In genomic region chr11:84959701-84960181, GRCm38 (mm10) we compare ENCODE assay signal across 8 mouse cellular contexts. TPM values are rescaled to one million over a fixed set of nuclear protein-coding genes. Genes with fewer than 3 reads are reported as not detected.
DNase-seq lines count a peak whose midpoint lies in the region; ATAC-seq and TF ChIP-seq lines count a peak whose summit lies in the region.
"Had no signal": no experiment of that assay in that cellular context is flagged by ENCODE, and none has a peak within 500 bp of the region (broad histone marks: within the 10 kb centered on the region; RNA-seq: fewer than 3 reads in every experiment).

No protein-coding gene starts in this region.

- peak; percentile 50 for DNase-seq in adrenal gland, postnatal 14 days
- peak; percentile 82 to 89 for DNase-seq in cerebellum, adult 2 months
- DNase-seq in kidney, postnatal 36 days: peak; percentile 87 to 90
- no peak for DNase-seq in ovary, adult 18-20 months (ENCODE audit: low spot score)

- peak overlapping the region; percentile 100 for H3K27ac ChIP-seq in cerebellum, adult 2 months (ENCODE audit: insufficient read depth, low read length)
- H3K27ac ChIP-seq in heart, embryonic 12.5 days (ENCODE audit: poor library complexity, severe bottlenecking): no peak overlapping the region
- H3K27ac ChIP-seq in forebrain, embryonic 16.5 days (ENCODE audit: low read length): no peak overlapping the region
- H3K27ac ChIP-seq: limb, embryonic 13.5 days had no signal

- H3K4me2 ChIP-seq in heart, embryonic 12.5 days: peak overlapping the region; percentile 38
- no peak overlapping the region for H3K4me2 ChIP-seq in forebrain, embryonic 16.5 days (ENCODE audit: low read length)
- H3K4me2 ChIP-seq: limb, embryonic 13.5 days had no signal

- no peak for ATAC-seq in heart, embryonic 12.5 days (ENCODE audit: insufficient number of reproducible peaks, low FRiP score)
- ATAC-seq in granulocyte monocyte progenitor cell, adult 5-6 weeks (replicated peaks; ENCODE audit: poor library complexity, severe bottlenecking): no peak
- no peak for ATAC-seq in forebrain, embryonic 16.5 days

- TF ChIP-seq POLR2A in cerebellum, adult 2 months (IDR thresholded peaks at IDR 0.05; ENCODE audit: borderline replicate concordance, insufficient read depth, low read length): peak; percentile 61; the same call in 1 of the 2 replicates

- no peak overlapping the region for H3K9ac ChIP-seq in heart, embryonic 12.5 days
- no peak overlapping the region for H3K9ac ChIP-seq in forebrain, embryonic 16.5 days (replicated peaks; ENCODE audit: low read depth, low read length)
- H3K9ac ChIP-seq: limb, embryonic 13.5 days had no signal

- H3K4me1 ChIP-seq in cerebellum, adult 2 months (ENCODE audit: control insufficient read depth, insufficient read depth, low read length): peaks cover 35% of the 10 kb centered on the region
- H3K4me1 ChIP-seq in heart, embryonic 12.5 days (replicated peaks): peaks cover 29% of the 10 kb centered on the region
- peaks cover 14% of the 10 kb centered on the region for H3K4me1 ChIP-seq in forebrain, embryonic 16.5 days (replicated peaks; ENCODE audit: control insufficient read depth, insufficient read depth, low read length)

- under 1% methylated on average over 9 of the region's 9 CpGs for WGBS in cerebellum, adult 2 months
- WGBS in heart, embryonic 12.5 days: 2% methylated on average over 9 of the region's 9 CpGs
- 5% methylated on average over 9 of the region's 9 CpGs for WGBS in forebrain, embryonic 16.5 days

- no peak for TF ChIP-seq CTCF in cerebellum, adult 2 months (IDR thresholded peaks at IDR 0.05; ENCODE audit: borderline replicate concordance, insufficient read depth, low read depth, low read length)

- H3K9me3 ChIP-seq in heart, embryonic 12.5 days (replicated peaks): no peaks in the 10 kb centered on the region
- no peaks in the 10 kb centered on the region for H3K9me3 ChIP-seq in forebrain, embryonic 16.5 days (ENCODE audit: control insufficient read depth, low read length)
- H3K9me3 ChIP-seq: limb, embryonic 13.5 days had no signal

- no peaks in the 10 kb centered on the region for H3K36me3 ChIP-seq in heart, embryonic 12.5 days
- no peaks in the 10 kb centered on the region for H3K36me3 ChIP-seq in forebrain, embryonic 16.5 days (ENCODE audit: control insufficient read depth, insufficient read depth)
- H3K36me3 ChIP-seq: limb, embryonic 13.5 days had no signal

- peak overlapping the region; percentile 85 for H3K4me3 ChIP-seq in cerebellum, adult 2 months (replicated peaks; ENCODE audit: insufficient read depth, low read depth, low read length)
- 0 out of 2 replicates have a peak overlapping the region, but pooled peaks have one; percentile 2 for H3K4me3 ChIP-seq in heart, embryonic 12.5 days
- H3K4me3 ChIP-seq in forebrain, embryonic 16.5 days (replicated peaks; ENCODE audit: low read length): no peak overlapping the region
- H3K4me3 ChIP-seq: limb, embryonic 13.5 days had no signal

- no peaks in the 10 kb centered on the region for H3K27me3 ChIP-seq in cerebellum, adult 2 months (ENCODE audit: control insufficient read depth, insufficient read depth, low read length)
- peaks cover 39% of the 10 kb centered on the region for H3K27me3 ChIP-seq in heart, embryonic 12.5 days (replicated peaks)
- H3K27me3 ChIP-seq in forebrain, embryonic 16.5 days (replicated peaks; ENCODE audit: control insufficient read depth, insufficient read depth, low read length): peaks cover 44% of the 10 kb centered on the region

RNA-seq across cellular contexts. Expression of gene Car4, which starts 2.2 kb away (rescaled TPM):
- total RNA-seq in adrenal gland, postnatal 14 days (2021): 44.1 and 70.3 TPM in 2 replicates
- polyA plus RNA-seq in cerebellum, adult 2 months (2012; rRNA removed): 187 and 208 TPM in 2 replicates
- 4.3 and 4.8 TPM in 2 replicates for polyA plus RNA-seq in heart, embryonic 12.5 days (2016; fragmentation: Nextera tagmentation; extraction: Ambion mirVana)
- total RNA-seq in granulocyte monocyte progenitor cell, adult 5-6 weeks (2014; fragmentation: Nextera tagmentation): not detected in 2 replicates
- total RNA-seq in granulocyte monocyte progenitor cell, adult 5-6 weeks (2017): not detected in 2 replicates
- polyA plus RNA-seq in forebrain, embryonic 16.5 days (2015; fragmentation: Nextera tagmentation; extraction: Ambion mirVana): 2.5 and 2.6 TPM in 2 replicates

RNA-seq across cellular contexts. Expression of gene Znhit3, which starts 43.6 kb away (rescaled TPM):
- 10.7 and 12.0 TPM in 2 replicates for total RNA-seq in adrenal gland, postnatal 14 days (2021)
- polyA plus RNA-seq in cerebellum, adult 2 months (2012; rRNA removed): 44.7 and 47.5 TPM in 2 replicates
- 33.8 and 37.1 TPM in 2 replicates for polyA plus RNA-seq in heart, embryonic 12.5 days (2016; fragmentation: Nextera tagmentation; extraction: Ambion mirVana)
- total RNA-seq in granulocyte monocyte progenitor cell, adult 5-6 weeks (2014; fragmentation: Nextera tagmentation): 28.3 and 36.0 TPM in 2 replicates
- 32.6 and 46.7 TPM in 2 replicates for total RNA-seq in granulocyte monocyte progenitor cell, adult 5-6 weeks (2017)
- polyA plus RNA-seq in forebrain, embryonic 16.5 days (2015; fragmentation: Nextera tagmentation; extraction: Ambion mirVana): 60.8 and 66.9 TPM in 2 replicates

Comparison
In these comparisons a context has a peak if more than half of its experiments do, and no peak if none do; other contexts are left out.
1. RNA of gene Car4, which starts 2.2 kb away (polyA plus RNA-seq): 187 to 208 TPM in cerebellum, adult 2 months; 4.3 to 4.8 TPM in heart, embryonic 12.5 days and 2.5 to 2.6 TPM in forebrain, embryonic 16.5 days; every median in the first group is over 10 times any median in the second.